Mouse (Mus musculus): ENCODE data around the gene Fzr1.

Fzr1 gene

DNA sequence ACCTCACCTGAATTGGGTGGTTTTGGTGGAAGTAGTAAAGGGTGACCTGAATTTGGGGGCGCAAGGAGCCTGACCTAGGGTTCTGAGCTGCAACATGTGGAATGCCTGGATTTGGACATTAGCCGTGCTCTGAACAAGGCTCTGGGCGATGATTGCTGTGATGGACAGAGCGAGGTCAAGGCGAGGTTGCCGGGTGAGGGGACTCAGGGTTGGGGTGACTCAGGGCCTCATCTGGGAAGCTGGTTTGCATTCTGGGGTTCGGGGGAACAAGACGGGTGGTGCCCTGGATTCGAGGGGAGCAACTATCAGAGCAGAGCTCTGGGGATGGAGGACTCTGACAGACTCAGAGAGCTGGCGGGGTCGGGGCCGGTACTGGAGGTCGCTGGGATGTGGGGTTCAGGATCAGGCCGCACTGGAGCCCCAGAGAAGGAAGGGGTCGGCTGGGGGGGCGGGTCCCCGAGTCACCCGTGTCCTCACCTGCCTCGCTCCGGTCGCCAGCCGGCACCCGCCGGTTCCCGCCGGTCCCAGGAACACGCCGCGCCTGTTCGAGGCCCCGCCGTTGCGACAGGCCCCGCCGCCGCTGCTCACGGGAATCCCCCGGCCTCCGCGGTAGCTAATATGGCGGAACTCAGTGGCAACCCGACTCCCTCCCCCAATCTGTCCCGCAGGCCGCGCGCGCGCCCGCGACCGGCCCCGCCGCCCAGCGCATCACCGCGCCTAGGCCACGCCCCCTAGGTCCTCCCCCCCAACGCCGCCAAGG, at the start of gene Fzr1:
Fzr1 (minus strand) TSS at position 724 of the 760 bp plus-strand sequence.
- no peak for DNase-seq (ENCODE audit: extremely low spot score, low read depth, low spot score)

DNA sequence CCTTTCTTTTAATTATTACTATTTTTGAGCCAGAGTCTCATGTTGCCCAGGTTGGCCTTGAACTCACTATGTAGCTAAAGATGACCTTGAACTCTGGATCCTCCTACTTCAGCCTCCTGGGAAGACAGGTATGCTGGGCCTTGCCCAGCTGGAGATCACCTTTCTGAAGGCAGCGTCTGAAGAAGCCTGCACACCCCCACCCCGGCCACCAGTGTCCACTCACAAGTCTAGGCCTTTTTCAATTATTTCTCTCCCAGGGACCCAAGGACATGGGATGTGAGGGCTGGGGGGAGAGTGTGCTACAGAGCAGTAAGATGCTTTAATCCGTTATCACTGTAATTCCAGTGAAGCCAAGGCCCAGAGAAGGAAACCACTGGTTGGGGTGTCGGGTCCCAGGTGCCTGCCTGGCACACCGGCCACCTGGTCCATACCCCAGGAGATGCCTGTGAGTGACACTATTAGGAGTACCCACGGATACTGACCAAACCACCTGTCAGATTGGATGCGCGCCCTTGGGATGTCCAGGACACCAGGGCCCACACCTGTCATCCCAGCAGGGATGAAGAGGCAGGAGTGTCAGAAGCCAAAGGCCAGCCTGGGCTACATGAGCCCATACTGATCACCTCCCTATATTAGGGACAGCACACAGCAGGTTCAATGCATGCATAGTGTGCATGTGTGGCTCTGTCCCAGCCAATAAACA, 49.6 kb upstream of the Fzr1 start:
- no peak for DNase-seq (ENCODE audit: extremely low spot score, low read depth, low spot score)

DNA sequence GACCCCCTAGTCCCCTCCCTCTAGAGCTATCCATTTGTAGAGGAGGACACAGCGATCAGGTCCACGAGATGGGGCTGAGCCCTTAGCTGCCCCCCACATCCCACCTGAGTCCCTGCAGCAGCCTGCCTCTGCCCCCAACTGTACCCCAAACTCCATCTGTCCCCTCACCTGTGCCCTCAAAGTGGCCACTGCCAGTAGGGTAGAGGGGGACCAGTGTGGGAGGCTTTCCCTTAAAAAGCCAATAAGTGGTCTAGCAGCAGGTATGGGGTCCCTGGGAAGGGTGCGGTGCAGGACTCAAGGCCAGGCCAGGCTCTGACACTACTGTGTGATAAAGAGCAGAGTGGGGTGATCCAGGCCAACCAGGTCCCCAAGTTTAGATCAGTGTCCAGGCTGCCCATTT, 49.0 kb upstream of the Fzr1 start:
- no peak for DNase-seq (ENCODE audit: extremely low spot score, low read depth, low spot score)

DNA sequence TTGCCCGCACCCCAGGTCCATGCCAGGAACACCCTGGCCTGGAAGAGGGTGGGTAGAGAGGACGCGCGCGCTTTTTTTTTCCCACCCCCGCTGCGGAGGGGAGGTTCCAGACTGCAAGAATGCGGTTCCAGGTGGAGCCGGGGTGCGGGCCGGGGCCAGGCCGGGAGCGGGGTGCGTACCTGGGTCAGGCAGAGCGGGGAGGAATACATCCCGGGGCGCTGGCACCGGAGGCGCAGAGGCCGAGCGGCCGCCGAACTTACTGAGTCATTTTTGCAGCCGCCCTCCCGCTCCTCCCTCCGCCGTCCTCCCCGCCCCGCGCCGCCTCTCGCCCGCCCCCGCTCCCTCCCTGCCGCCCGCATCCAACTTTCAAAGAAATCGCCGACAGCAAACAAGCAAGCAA, 48.6 kb upstream of the Fzr1 start:
- no peak for DNase-seq (ENCODE audit: extremely low spot score, low read depth, low spot score)

DNA sequence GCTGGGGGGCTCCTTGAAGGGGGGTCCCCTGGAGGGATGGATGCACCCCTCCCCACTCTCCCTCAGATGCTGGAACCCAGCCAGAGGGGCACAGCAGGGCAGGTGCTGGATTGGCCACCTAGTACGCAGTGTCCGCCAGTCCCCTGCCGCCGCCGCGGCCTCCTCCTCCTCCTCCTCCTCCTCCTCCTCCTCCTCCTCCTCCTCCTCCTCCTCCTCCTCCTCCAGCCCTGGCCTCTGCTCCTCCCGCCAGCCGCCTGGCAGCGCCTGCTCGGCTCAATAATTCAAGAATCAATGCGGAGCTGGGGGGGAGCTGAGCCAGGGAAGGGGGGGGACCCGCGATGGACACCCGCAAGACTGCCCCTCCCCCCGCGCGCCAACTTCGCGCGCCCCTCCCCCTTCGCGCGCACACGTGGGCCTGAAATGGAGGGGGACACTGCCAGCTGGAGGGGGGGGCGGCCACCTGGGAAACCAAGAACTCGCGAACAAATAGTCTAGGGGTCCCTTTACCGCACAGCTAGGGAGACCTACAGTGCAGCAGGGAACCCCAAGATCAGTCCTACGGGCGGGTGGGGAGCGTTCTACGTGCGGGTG, 47.9 kb upstream of the Fzr1 start:
- no peak for DNase-seq (ENCODE audit: extremely low spot score, low read depth, low spot score)

DNA sequence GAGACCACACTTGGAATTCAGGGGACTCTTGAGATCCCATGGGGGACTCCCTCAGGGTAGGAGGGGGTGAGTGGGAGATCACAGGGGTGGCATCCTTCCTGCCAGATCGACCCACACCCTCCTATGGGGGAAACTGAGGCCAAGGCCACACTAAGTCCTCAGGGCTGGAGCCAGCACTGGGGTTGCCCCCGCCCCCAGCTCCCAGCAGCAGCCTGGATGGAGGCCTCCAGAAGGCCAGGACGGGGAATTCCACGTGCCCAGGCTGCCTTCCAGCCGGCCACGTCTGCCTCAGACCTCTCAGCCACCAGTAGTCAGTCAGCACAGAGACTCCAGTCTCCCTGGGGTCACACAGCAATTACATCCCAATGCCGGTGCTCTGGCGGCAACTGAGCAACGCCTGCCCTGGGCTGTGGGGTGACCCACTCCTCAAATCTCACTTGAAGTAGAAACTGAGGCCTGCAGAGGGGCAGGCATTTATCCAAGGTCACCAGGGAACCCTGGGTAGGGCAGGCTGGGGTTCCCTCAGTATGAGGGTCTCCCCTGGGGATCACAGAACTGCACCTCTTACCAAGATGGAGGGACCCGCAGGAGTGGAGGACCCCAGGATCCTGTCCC, 47.0 kb upstream of the Fzr1 start:
- DNase-seq (ENCODE audit: extremely low spot score, low read depth, low spot score), result no peak

DNA sequence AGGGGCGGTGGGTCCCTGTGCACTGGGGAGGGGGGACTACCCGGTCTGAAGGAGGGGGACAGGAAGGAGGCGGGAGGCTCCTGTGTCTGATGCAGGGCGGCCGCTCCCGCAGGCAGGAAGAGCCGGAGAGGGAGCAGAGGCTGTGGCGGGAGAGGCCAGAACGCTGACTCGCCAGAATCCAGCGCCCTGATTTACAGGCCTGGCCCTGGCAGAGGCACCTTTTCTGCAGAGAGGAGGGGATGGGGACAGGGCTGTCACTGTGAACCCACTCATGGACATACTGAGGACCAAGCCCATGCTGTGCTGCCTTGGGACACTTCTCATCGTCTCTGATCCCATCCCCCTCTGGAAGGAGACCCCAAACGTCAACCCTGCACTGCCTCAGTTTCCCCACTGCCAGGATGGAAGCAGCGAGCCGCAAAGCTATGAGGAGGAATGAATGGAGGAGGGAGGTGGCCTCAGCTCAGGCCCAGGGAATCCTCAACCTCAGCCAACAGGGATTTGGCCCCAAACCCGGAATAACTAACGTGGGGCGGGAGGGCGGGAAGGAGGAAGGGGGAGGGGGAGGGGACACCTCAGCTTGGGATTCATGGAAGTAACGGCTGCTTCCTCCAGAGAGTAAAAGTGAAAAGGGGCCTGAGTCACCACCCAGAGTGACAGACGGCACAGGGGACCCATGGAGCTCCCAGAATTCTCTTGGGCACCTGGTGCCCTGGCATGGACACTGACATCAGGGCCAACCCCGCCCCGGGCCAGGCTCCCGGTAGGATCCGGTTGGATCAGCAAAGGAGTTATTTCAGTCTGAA, 46.1 kb upstream of the Fzr1 start:
- no peak for DNase-seq (ENCODE audit: extremely low spot score, low read depth, low spot score)

DNA sequence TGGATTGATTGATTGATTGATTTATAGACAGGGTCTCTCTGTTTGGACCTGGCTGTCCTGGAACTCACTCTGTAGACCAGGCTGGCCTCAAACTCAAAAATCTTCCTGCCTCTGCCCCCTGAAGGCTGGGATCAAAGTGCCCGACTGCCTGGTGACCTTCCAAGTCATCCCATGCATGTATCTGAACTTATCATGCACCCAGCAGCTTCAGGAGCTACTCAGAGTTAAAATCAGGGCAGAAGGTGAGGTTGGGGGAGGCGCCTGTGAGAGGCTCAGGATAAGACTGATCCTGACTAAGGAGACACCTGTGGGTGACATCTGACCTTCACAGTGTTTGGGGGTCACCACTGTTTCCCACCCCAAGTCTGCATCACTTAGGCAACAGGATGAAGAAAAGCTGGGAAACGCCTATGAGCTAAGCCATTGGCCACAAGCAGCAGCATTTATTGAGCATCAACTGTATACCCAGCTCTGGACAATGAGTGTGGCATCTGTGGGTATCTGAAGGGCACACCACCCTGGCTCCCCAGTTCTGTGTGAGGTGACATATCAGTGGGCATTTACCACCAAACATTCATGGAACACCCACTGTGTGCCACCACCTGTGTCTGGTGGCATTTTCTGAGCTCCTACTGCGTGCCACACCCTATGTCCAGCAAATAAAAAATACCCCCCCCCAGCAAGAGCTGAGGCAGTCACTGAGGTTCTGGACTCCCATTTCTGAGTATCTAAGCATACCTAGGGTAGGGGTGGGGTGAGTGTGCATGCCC, 45.3 kb upstream of the Fzr1 start:
- no peak for DNase-seq (ENCODE audit: extremely low spot score, low read depth, low spot score)

DNA sequence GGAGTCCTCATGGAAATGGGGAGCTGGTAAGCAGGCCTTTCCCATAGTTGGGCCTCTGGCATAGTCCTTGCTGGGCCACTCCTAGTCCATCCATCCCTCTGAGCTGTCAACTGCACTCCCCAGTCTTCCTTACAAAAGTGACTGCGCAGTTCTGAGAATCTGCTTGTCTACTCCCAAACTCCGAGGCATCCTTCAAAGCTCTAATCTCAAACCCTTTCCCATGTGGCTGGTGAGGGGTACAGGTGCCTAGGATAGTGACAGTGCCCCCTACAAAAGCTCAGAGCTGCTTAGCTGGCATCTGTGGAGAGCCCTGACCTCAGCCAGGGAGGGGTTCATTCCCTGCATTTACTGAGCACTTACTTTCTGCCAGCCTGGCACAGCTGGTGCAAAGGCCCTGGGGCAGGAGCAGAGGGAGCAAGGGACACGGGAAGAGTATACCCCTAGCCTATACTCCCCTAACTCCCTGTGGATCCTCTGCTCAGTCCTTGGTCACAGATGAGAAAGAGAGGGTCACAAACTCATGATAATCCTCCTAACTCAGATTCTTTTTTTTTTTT, 44.4 kb upstream of the Fzr1 start:
- DNase-seq (ENCODE audit: extremely low spot score, low read depth, low spot score), result no peak

DNA sequence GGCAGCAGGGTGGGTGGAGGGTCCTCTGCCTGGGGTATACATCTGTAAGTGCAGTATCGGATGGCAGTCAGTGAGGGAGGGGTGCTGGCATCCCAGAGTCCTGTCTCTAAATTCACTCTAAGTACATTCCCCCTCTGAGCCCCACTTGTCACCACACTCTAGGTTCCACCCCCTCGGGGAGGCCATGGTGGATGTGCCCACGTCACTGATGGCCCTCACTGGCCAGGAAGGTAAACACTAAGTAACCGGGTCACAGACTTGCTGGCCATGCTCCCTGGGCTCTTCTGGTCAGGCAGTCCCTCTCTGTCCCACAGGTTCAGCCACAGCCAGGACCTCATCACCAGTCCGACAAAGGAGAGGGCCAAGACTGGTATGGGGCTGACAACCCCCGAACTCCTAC, 43.9 kb upstream of the Fzr1 start:
- no peak for DNase-seq (ENCODE audit: extremely low spot score, low read depth, low spot score)

DNA sequence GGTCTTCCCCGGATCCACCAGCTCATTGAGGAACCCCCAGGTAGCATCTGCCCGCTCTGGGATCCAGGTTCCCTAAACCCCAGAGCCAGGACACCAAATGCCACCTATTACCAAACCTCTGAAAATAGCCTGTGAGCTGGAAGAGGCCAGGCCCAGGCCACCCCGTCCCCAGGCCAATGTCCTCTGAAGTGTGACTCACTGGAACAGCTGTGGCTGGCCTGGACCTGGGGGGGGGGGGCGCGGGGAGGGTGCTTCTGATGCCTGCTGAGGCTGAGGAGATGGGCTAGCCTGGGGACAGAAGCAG, 43.4 kb upstream of the Fzr1 start:
- DNase-seq (ENCODE audit: extremely low spot score, low read depth, low spot score), result no peak

DNA sequence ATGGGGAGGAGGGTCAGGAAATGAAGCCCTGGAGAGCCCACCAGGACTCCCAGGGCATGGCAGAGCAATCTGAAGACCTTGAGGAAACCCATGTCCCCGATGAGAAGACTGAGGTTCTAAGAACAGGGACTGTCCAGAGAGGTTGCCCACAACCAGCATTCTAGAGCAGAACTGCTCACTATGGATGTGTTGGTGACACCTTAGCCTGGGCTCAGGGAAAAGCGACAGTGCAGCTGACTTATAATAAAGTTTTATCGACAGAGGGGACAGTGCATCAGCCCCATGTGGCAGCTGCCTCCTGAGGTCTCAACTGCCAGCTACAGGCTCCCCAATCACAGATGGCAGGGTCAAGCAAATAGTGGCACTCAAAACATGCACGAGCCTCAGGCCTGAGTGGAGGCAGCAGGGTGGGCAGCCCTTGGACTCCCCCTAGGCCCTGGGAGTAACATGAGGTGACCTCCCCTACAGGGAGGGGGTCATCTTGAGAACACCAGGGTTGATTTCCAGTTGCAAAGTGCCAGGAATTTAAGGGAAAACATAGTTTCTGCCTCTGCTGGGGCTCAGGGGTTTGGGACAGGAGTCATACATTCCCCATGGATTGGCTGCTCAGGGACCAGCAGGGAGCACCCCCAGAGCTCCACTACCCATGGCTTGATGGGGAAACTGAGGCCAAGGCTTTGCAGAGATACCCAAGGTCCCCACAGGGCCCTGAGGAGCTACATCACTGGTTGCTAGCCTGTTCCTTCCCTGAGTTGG, 42.9 kb upstream of the Fzr1 start:
- no peak for DNase-seq (ENCODE audit: extremely low spot score, low read depth, low spot score)

DNA sequence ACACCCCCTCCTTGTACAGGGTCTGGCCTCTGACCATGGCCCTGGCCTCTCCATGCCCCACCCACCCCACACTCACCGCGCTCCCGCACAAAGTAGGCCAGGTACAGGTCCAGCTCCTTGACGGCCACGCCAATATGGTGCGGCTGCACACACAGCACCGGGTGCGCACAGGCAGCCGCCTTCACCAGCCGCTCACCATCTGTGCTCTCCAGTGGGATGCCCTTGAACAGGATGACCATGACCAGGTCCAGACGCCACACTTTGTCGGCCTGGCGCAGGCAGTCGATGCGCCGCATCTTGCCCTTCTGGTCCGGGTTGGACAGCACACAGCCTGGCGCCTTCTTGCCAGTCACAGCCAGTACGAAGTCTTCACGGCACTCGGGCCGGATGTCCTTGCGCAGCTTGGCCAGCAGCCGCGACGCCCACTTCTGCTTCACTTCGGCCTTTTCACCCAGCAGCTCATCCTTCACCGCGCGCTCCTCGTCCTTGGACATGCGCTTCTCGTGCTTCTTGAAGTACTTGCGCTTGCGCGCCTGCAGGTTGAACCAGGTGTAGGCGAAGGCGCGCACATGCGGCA, 42.0 kb upstream of the Fzr1 start:
- no peak for DNase-seq (ENCODE audit: extremely low spot score, low read depth, low spot score)

DNA sequence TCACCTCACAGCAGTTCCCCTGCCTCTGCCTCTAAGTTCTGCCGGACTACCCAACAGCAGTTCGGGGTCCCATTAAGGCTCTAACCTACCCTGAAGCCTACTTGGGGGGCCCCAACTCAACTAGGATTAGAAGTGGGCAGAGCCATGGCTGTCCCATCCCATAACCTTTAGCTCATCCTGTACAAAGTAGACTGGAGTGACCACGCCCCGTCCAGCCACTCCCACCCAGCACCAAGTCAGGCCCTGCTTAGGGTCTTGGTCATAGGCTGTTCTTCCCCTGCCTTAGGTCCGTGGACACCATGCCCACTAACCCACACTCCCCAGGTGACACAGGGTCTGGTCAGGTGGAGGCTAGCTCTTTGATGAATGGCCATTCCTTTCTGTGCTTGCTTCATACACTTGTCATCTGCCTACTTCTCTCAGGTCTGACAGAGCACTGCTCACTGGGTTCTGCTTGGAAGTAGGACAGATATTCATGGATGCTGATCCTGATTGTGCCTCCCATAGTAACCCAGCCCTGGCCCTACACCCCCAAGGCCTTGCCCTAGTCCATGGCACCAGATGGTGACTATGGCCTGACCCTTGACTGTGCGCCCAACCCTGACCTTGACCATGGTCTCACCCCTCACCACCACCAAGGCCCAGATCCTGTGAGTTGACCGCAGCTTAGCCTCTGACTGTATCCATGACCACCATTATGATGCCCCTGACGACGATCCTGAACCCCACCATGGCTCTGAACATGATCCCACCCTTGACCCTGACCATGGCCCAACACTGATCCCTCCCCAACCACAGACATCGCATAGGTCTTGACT, 41.0 kb upstream of the Fzr1 start:
- no peak for DNase-seq (ENCODE audit: extremely low spot score, low read depth, low spot score)

DNA sequence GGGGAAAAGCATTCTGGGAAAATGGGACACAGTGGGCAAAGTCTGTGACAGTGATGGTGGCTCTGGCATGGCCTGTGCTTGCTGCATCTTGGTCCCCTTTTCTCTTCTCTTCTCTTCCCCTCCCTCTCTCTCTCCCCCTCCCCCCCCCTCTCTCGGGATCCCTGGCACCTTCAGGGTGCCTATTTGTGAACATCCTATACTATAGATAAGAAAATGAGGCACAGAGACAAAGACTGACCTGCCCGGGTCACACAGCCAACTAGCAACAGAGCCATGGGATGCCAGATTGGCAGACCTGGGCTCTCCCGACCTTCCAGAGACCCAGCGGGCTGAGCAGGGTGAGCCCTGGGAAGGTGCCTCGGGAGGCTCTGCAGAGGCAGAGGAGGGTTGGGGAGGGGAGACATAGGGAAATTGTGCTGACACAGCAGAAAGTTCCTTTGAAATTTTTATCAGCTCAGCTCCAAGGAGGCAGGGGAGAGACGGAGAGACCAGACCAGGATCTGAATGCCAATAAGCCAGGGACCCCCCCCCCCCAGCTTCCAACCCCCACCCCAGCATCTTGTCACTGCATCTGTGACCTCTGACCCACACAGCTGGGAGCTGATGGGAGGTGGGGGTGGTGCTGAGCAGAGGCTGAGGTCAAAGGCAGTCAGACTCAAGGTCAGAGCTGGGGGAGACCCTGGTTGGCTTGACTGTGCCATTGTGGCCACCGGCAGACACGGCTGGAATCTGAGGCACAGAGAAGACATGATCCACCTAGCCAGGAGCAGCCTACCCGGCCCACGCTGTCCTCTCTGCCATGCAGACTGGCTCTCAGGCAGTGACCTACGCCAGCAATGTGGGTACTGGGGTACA, 40.1 kb upstream of the Fzr1 start:
- DNase-seq (ENCODE audit: extremely low spot score, low read depth, low spot score), result no peak

DNA sequence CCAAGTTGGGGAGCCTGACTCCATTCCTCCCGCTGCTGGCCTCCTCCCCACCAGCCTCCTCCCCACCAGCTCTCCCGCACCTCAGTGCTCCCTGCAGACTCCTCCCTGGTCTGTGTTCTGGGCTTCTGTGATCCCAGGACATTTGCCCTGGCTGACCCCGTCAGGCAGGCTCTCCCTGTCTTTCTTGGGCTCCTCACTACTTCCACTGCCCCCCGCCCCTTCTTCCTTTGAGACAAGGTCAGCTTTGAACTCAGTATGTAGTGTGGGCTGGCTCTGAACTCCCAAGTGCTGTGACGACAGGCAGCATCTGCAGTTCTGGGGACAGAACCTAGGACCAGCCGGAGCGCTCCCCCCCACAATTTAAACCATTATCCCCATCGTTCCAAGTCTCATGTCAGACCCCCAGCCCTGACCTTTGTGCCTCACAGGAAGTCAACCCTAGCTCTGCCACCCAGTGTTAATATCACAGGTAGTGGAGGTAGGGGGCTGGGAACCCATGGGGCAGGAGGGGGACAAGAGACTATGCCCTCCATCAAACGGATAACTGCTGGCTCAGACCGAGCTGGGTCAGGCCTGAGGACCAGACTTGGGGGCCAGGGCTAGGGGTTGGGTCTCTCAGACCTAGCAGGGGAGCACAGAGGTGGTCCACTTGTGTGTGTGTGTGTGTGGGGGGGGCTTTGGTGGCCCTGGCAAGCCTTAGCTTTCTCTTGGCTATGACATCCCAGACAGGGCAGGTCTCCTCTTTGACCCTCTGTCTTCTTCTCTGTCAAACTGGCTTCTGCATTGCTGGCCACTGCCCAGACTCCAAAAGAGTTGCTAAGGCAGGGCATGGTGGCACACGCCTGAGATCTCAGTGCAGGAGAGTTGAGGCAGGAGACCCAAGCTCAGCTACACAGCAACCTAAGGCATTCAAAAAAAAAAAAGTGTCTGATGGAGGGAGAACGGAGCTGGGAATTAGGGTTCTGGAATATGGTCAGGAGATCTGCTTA, 39.2 kb upstream of the Fzr1 start:
- DNase-seq (ENCODE audit: extremely low spot score, low read depth, low spot score), result no peak

Measured in hindlimb bud, embryonic 11.5 days (tissue).